Mouse (Mus musculus) lung, embryonic 14.5 days (tissue): ENCODE results near the gene Gm28635. TPM values are rescaled to one million over a fixed set of nuclear protein-coding genes. Genes with fewer than 3 reads are reported as not detected.

ENCODE experiments used
- ATAC-seq: fragments of 200-750 bp; cut with Nextera tagmentation; 2 replicates; pipeline ENCODE4 v1.8.0; 2017; ENCODE audit warnings: mild to moderate bottlenecking, moderate TSS enrichment, moderate library complexity; ENCODE audit not compliant: insufficient read depth
- DNase-seq: peaks from one replicate; pipeline ENCODE4 v3.0.0-alpha.2; 2015
- H3K27ac ChIP-seq: fragments of 300-500 bp; sonication (generic); 2 replicates; pipeline ENCODE4 v1.5.1; 2014; ENCODE audit warnings: low read depth, mild to moderate bottlenecking, moderate library complexity
- H3K27me3 ChIP-seq: fragments of 300-500 bp; sonication (generic); 2 replicates; pipeline ENCODE4 v1.6.1; 2014; ENCODE audit warnings: low read length, control low read depth; ENCODE audit not compliant: insufficient read depth
- H3K36me3 ChIP-seq: fragments of 300-500 bp; sonication (generic); 2 replicates; pipeline ENCODE4 v1.6.1; 2014; ENCODE audit warnings: control low read depth; ENCODE audit not compliant: insufficient read depth
- H3K4me1 ChIP-seq: fragments of 300-500 bp; sonication (generic); 2 replicates; pipeline ENCODE4 v1.6.1; 2014; ENCODE audit warnings: antibody characterized with exemption, control low read depth; ENCODE audit not compliant: insufficient read depth
- H3K4me2 ChIP-seq: fragments of 300-500 bp; sonication (generic); 2 replicates; pipeline ENCODE4 v1.6.1; 2014; ENCODE audit warnings: mild to moderate bottlenecking
- H3K4me3 ChIP-seq: fragments of 300-500 bp; sonication (generic); 2 replicates; pipeline ENCODE4 v1.5.1; 2014; ENCODE audit warnings: low read depth, low read length
- H3K9ac ChIP-seq: fragments of 300-500 bp; sonication (generic); 2 replicates; pipeline ENCODE4 v1.6.1; 2014
- H3K9me3 ChIP-seq: fragments of 300-500 bp; sonication (generic); 2 replicates; pipeline ENCODE4 v1.6.1; 2016; ENCODE audit warnings: low read depth, low read length, control low read depth
- CTCF ChIP-seq: IDR thresholded peaks from 2 replicates; pipeline ENCODE4 v1.5.1; 2016; ENCODE audit warnings: antibody characterized with exemption, low read depth
- WGBS: fragments of 180-500 bp; shearing (Covaris S2); extraction: QIAGEN DNeasy Blood & Tissue Kit; methylation state at CpG from one replicate; pipeline ENCODE4 v1.1.7; 2014; 5-methylcytosine and 5-hydroxymethylcytosine counted together
- polyA plus RNA-seq: library from polyadenylated mRNA; unstranded; fragments of >200 nt; fragmentation: Nextera tagmentation; extraction: Ambion mirVana; gene quantifications from 2 replicates; pipeline ENCODE4 v1.2.1, GENCODE M21; 2014

Gm28635 gene
- polyA plus RNA-seq, 1 experiment from 2014 or later, result not detected

- no peak overlapping the region for H3K9ac ChIP-seq
- peaks cover 2% of the 10 kb centered on the region for H3K4me1 ChIP-seq
- H3K36me3 ChIP-seq, result peaks cover 38% of the 10 kb centered on the region; the same call in 1 of the 2 replicates
- WGBS, result 57% methylated on average over 7 of the region's 7 CpGs
- no peak overlapping the region for H3K27ac ChIP-seq
- H3K9me3 ChIP-seq, result no peaks in the 10 kb centered on the region
- H3K4me3 ChIP-seq, result no peak overlapping the region
- no peaks in the 10 kb centered on the region for H3K27me3 ChIP-seq
- DNase-seq (no peak), ATAC-seq (no peak)
- H3K4me2 ChIP-seq, result no peak overlapping the region
- TF ChIP-seq CTCF, result no peak
These were observed 51.4 kb downstream of the Gm28635 start for GRCm38 (mm10) chr2:84626366-84626975.

GRCm38 (mm10) chr2:84624201-84624600 is 53.6 kb downstream of the Gm28635 start:
- Histone ChIP-seq H3K4me1 (no peaks in the 10 kb centered on the region; the same call in none of the 2 replicates), H3K27ac (no peak overlapping the region), H3K4me3 (no peak overlapping the region), H3K9me3 (no peaks in the 10 kb centered on the region), H3K27me3 (no peaks in the 10 kb centered on the region), H3K4me2 (no peak overlapping the region), H3K36me3 (peaks cover 54% of the 10 kb centered on the region), H3K9ac (no peak overlapping the region)
- no peak for TF ChIP-seq CTCF
- WGBS, result 93% methylated on average over 17 of the region's 17 CpGs
- ATAC-seq (peak; percentile 9; the same call in 1 of the 2 replicates), DNase-seq (no peak)

DNA sequence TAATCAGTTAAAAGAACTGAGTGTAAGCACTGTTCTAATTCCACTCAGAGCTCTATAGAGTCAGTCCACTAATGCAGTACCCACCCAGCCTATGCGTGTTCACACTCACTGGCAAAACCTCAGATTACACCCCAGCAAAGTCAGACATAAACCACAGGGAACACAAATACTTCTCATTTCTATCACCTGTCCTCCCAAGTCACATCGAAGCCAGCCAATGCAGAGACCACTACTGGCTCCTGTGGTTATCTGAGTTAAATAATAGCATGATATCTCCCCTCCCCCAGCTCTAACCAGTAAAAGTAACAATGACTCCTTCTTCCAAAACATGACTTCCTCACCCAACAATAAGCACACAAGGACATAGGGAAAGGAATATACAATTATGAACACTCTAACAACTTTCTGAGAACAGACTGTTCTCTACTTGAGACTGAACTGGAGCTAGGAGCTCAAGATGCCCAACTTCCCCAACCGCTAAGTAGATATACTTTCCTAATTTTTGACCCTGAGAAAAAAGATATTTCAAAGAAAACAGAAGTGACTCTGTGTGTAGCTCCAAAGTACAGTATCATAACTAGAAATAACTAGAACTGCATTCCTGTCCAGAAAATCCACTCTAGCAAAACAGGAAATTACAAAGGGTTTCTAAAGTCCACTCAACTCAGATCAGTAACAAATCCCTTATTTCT is 54.3 kb downstream of the Gm28635 start:
- H3K27me3 ChIP-seq, result no peaks in the 10 kb centered on the region
- H3K4me3 ChIP-seq, result no peak overlapping the region
- TF ChIP-seq CTCF, result no peak
- H3K36me3 ChIP-seq, result peaks cover 56% of the 10 kb centered on the region
- ATAC-seq (no peak), DNase-seq (no peak)
- H3K4me1 ChIP-seq, result no peaks in the 10 kb centered on the region; the same call in 1 of the 2 replicates
- 87% methylated on average over 3 of the region's 3 CpGs for WGBS
- H3K4me2 ChIP-seq, result no peak overlapping the region
- H3K27ac ChIP-seq, result peak overlapping the region; percentile 9; the same call in 1 of the 2 replicates
- H3K9me3 ChIP-seq, result no peaks in the 10 kb centered on the region
- H3K9ac ChIP-seq, result no peak overlapping the region

DNA sequence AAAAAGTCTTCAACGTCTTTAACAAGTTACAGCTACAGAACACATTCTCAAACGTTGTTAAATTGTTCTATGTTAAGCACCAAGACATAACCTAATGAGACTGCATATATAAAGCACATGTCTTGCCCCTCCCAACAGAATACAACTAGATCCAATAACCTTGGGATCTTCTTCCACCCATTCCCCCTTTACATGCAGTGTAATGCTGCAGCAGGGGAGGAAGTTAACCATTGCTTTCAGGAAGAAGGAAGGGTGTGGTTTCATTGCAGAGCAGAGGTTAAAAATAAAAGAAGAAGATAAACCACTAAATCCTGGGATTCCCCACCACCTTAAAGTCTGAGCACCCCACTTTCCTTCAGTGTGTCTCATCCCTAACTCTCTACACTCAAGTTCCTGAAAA is 55.2 kb downstream of the Gm28635 start:
- Histone ChIP-seq H3K27me3 (no peaks in the 10 kb centered on the region), H3K9me3 (no peaks in the 10 kb centered on the region), H3K4me3 (no peak overlapping the region), H3K27ac (0 out of 2 replicates have a peak overlapping the region, but pooled peaks have one; percentile 7), H3K4me2 (no peak overlapping the region), H3K4me1 (no peaks in the 10 kb centered on the region; the same call in 1 of the 2 replicates), H3K36me3 (peaks cover 54% of the 10 kb centered on the region), H3K9ac (no peak overlapping the region)
- DNase-seq (no peak), ATAC-seq (no peak)
- WGBS, result 48% methylated on average over 2 of the region's 2 CpGs
- no peak for TF ChIP-seq CTCF

- no peak overlapping the region for H3K27ac ChIP-seq
- no peaks in the 10 kb centered on the region for H3K9me3 ChIP-seq
- 93% methylated on average over 21 of the region's 21 CpGs for WGBS
- TF ChIP-seq CTCF, result no peak
- no peak overlapping the region for H3K9ac ChIP-seq
- no peak overlapping the region for H3K4me2 ChIP-seq
- no peak for DNase-seq
- no peak for ATAC-seq
- no peaks in the 10 kb centered on the region for H3K4me1 ChIP-seq
- no peak overlapping the region for H3K4me3 ChIP-seq
- H3K36me3 ChIP-seq, result peaks cover 82% of the 10 kb centered on the region
- H3K27me3 ChIP-seq, result no peaks in the 10 kb centered on the region
These were observed 58.0 kb downstream of the Gm28635 start for GRCm38 (mm10) chr2:84619646-84620340.

- no peak for TF ChIP-seq CTCF
- Histone ChIP-seq H3K36me3 (peaks cover 83% of the 10 kb centered on the region), H3K27ac (no peak overlapping the region), H3K9ac (no peak overlapping the region), H3K9me3 (no peaks in the 10 kb centered on the region), H3K4me2 (no peak overlapping the region), H3K4me1 (no peaks in the 10 kb centered on the region), H3K27me3 (no peaks in the 10 kb centered on the region), H3K4me3 (no peak overlapping the region)
- DNase-seq, result no peak
- ATAC-seq, result no peak
- 77% methylated on average over 2 of the region's 2 CpGs for WGBS
These were observed 58.9 kb downstream of the Gm28635 start for GRCm38 (mm10) chr2:84618914-84619313.
